15 mouse cellular contexts compared by ENCODE assay signal in genomic region chr16:22885356-22885755, GRCm38 (mm10). TPM values are rescaled to one million over a fixed set of nuclear protein-coding genes. Genes with fewer than 3 reads are reported as not detected.
"Had no signal": no experiment of that assay in that cellular context is flagged by ENCODE, and none has a peak within 500 bp of the region (broad histone marks: within the 10 kb centered on the region; RNA-seq: fewer than 3 reads in every experiment).

No protein-coding gene starts in this region.

- ATAC-seq: midbrain, embryonic 15.5 days had no signal

- DNase-seq: kidney, adult 2 months; kidney, postnatal 14 days; lung, postnatal 14 days; retina, postnatal 1 day; right cerebral cortex, postnatal 4 days; thymus, postnatal 36 days had no signal

- H3K9me3 ChIP-seq: kidney, embryonic 15.5 days; limb, embryonic 10.5 days; lung, embryonic 15.5 days; megakaryocyte, embryonic 14.5 days; midbrain, embryonic 15.5 days; neural tube, embryonic 12.5 days had no signal

- H3K4me2 ChIP-seq: kidney, embryonic 15.5 days; lung, embryonic 15.5 days; midbrain, embryonic 11.5 days; midbrain, embryonic 15.5 days; neural tube, embryonic 12.5 days had no signal

- H3K4me1 ChIP-seq: lung, embryonic 15.5 days; midbrain, embryonic 15.5 days; neural tube, embryonic 12.5 days had no signal

- H3K4me3 ChIP-seq: kidney, embryonic 15.5 days; limb, embryonic 10.5 days; lung, embryonic 15.5 days; megakaryocyte, embryonic 14.5 days; midbrain, embryonic 15.5 days; neural tube, embryonic 12.5 days had no signal

- H3K9ac ChIP-seq: kidney, embryonic 15.5 days; lung, embryonic 15.5 days; midbrain, embryonic 15.5 days; neural tube, embryonic 12.5 days had no signal

- H3K27ac ChIP-seq: kidney, embryonic 15.5 days; limb, embryonic 10.5 days; lung, embryonic 15.5 days; macrophage; midbrain, embryonic 15.5 days; neural tube, embryonic 12.5 days had no signal

- H3K27me3 ChIP-seq: kidney, embryonic 15.5 days; lung, embryonic 15.5 days; midbrain, embryonic 15.5 days; neural tube, embryonic 12.5 days had no signal

- H3K36me3 ChIP-seq: kidney, embryonic 15.5 days; limb, embryonic 10.5 days; lung, embryonic 15.5 days; midbrain, embryonic 15.5 days; neural tube, embryonic 12.5 days had no signal

RNA-seq across cellular contexts. Expression of gene Ahsg, which starts 5.7 kb away (rescaled TPM):
- polyA plus RNA-seq: kidney, adult 2 months; limb, embryonic 10.5 days; macrophage; midbrain, embryonic 15.5 days; thymus, postnatal 0 days had no signal

RNA-seq across cellular contexts. Expression of gene Fetub, which starts 32.8 kb away (rescaled TPM):
- polyA plus RNA-seq: limb, embryonic 10.5 days; lung, embryonic 15.5 days; macrophage; midbrain, embryonic 11.5 days; midbrain, embryonic 15.5 days; neural tube, embryonic 12.5 days had no signal
